Mouse (Mus musculus) thymus, postnatal 10 days (tissue): ENCODE data around the gene Slc6a3.

Experiments used
- DNase-seq, 2 experiments: peaks; one replicate each; pipeline ENCODE4 v3.0.0; 2021; ENCODE audit warnings: low spot score in 2 of 2

The Slc6a3 gene

DNA sequence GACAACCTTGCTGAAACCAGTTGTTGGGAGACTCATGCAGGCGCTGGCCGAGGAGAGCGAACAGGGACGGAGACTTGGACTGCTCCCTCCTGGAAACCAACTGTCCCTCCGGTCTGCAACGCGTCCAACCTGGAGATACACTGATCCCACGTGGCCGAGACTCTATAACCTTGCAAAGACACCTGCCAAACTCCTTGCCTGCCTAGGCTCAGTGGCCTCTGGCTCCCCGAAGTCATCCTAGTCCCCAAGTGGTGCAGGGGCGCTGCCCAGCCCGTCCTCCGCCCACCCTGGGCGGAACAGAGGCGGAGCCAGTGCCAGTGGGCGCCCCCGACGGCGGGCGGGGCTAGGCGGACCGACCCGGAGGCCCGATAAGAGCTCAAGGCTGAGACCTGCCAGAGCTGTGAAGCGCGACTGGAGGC, at the start of gene Slc6a3:
TSS of gene Slc6a3 (plus strand) at position 345 of the 419 bp plus-strand sequence.
- DNase-seq: no peak

DNA sequence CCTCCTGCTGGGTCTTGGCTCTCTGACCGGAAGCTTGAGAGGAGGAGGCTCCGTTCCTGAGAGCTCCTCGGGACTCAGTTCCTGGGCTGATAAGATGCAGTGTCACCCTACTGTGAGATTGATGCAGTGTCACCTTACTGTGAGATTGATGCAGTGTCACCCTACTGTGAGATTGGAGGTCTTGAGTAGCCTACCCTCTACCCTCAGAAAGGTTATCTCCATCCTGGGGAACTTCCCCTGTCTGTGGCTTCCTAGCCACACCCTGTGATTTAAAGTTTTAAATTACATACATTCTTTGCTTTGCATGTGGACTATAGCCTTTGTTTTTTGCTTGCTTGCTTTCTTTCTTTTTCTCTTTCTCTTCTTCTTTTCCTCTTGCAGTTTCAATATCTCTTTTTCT, 48.4 kb upstream of the Slc6a3 start:
- no peak for DNase-seq

DNA sequence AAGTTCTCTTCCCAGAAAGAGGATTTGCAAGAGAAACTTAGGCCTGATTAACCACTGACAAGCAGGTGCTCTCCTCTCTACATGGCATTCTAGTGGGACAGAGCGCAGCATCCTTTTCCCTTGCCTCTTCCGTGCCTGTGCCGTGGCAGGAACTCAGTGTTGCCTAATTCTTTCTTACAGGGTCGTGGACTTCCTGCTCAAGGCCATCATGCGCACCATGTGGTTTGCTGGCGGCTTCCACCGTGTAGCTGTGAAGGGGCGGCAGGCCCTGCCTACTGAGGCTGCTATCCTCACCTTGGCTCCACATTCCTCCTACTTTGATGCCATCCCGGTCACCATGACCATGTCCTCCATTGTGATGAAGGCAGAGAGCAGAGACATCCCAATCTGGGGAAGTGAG, 47.8 kb upstream of the Slc6a3 start:
- no peak for DNase-seq

DNA sequence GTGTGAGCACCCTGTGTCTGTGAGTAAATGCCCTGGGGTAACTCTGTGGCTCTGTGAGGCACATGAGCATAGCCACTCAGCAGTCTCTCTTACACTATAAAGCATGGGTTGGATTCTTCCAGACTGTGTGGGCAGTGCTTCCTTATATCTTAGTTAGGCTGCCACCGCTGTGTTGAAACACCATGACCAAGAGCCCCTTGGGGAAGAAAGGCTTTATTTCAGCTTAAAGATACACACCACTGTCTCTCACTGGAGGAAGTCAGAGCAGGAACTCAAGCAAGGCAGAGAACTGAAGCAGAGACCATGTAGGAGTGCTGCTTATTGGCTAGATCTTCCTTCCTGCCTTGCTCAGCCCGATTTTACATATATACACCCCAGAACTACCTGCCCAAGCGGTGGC, 46.6 kb upstream of the Slc6a3 start:
- no peak for DNase-seq

DNA sequence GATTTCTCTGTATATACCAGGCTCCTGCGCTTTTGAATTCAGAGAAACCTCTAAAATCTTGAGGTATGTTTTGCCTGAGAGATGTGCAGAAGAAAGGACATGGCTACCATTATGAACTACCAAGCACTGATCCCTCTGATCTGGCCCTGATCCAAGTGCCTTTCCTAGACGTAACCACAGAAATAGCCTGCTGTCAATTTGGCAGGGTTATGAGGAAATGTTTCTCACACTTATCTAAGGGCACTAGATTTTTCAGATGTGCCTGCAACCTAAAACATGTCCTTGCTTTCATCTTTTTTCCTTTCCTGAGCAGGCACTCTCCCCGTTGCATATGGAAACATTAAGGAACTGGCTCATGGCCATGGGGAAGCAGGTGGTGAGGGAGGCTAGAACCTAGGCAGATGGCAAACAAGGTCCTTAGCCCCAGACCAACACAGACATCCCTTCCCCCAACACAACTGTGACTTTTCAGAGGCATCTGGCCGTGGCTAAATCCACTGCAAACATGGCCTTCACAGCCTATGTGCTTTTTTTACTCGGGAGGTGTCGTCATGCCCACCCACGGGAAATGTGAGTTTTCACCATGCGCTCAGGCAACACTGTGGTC, 45.9 kb upstream of the Slc6a3 start:
- DNase-seq: no peak

DNA sequence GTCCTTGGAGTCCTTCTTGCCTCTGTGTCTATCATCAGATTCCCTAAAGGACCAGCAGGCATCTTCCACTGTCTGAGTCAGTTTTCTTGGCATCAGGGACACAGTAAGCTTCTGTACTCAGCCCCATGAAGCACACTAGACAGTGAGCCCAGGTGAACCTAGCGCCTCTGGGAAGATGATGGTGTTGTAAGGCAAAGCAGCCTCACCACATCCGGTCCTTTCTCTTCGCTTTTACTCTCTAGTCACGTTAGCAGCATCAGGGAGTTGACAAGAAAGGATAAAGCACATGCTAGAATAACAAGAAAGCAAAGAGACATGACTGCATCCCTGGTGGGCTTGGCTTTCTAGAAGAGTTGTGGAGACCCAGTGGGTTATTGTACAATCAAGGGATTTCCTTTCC, 43.4 kb upstream of the Slc6a3 start:
- DNase-seq: no peak

DNA sequence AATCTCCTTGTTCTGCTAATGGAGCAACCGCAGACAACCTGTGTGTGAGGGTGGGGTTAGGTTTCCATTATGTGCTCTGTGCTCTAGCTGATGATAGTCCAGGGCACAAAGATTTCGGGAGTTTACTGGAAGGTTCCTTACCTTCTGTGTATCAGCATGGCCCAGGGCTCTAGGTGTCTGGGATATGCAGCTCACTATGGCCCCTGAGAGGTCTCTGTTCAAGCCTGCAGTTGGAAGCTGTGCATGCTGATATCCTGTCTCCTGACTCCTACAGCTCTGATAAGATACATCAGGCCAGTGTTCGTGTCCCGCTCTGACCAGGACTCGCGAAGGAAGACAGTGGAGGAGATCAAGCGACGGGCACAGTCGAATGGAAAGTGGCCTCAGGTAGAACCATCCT, 42.0 kb upstream of the Slc6a3 start:
- DNase-seq: no peak

DNA sequence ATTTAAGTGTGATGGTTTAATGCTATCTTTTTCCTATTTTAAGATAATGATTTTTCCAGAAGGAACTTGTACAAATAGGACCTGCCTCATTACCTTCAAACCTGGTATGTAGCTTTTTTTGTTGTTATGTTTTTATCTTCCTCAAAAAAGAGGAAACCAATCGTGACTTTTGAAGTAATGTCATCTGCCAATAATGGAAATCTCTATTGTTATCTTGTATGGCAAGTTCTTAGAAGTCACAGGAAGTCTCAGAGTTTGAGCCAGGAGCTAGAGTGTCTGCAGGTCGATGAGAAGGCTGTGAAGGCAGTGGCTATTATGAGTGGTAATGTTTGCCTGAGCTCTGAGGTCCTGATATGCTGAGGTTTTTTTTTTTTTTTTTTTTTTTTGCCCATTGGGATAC, 40.4 kb upstream of the Slc6a3 start:
- DNase-seq: no peak

DNA sequence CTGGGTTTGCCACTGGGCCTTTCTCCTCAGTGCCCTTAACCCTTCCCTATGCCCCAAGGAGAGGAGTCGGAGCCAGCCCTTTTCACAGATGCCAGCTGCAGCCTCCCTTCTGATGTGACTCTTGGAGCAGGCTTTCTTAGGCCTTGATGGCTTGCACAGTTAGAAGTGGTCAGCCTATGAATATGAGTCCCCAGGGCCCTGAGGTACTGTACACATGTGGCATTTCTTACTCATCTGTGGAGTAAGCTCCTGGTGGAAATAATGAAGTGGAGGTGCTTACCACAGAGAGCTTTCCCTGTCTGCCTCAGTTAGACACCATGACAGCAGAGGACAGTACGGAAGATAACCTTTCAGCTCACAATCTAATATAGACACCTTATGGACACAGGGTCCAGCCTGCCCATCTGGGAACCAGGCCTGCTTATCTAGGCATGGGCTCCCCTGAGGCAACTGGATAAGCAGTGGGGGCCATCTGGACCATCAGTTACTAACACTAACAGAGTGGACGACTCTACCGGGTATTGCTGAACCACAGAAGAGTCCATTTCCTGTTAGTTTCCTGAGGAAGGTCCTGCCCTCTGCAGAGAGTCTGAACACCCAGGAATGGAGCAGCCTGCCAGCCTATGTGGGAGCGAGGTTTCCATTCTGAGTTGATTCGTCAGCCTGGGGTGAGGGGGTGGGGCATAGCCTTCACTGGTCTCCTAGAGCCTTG, 36.5 kb upstream of the Slc6a3 start:
- DNase-seq: no peak

DNA sequence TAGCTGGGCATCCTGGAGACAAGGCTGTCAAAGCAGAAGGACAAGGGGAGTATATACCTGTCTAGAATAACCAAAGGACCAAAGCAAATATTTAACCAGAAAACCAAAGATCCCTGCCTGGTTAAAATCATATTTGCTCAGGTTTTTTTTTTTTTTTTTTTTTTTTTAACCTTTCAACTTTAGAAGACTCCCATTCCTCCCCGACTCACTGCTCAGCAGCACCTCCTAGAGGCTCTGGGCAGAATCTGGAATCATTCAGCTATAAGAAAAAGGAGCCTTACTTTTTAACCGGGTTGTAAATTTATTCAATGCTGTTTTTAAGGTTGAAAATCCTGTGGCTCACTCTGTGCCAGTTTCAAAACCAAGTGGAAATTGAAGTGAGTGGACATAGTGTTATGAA, 33.8 kb upstream of the Slc6a3 start:
- peak in 1 of 2 experiments; percentile 25 for DNase-seq

DNA sequence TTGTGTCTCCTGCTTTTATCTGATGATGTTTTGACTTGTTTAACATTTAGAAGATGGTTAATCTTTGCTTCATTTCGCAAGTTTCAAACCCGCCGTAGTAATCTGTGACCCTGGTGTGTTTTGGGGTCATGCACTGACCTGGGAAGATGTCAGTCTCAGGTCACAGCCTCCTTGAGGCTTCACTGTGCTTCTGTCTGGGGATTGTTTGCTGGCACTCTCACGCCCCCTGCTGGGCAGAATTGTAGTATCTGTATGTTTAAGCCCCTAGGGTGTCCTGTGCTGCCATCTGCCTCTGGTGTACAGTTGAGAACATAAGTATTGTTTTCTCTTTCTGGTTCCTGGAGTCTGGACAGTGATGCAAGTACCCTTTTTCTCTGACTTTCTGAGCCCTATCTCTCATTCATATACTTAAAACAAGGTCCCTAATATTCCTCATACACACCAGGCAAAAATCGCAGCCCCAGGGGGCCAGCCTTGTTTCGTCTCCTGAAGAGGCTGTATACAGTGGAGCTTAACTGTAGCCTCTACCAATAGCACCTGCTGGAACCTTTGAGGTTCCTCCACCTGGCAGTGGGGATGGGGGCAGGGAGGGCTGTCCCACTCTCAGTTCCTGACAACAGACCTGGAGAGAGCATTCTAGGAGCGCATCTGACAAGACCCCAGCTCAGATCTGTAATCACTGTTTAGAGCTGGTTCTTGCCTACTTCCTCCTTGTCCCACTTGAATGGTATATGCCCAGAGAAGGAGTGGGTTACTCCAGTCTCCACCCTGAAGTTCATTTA, 30.7 kb upstream of the Slc6a3 start:
- peak; percentile 51 to 86 for DNase-seq

DNA sequence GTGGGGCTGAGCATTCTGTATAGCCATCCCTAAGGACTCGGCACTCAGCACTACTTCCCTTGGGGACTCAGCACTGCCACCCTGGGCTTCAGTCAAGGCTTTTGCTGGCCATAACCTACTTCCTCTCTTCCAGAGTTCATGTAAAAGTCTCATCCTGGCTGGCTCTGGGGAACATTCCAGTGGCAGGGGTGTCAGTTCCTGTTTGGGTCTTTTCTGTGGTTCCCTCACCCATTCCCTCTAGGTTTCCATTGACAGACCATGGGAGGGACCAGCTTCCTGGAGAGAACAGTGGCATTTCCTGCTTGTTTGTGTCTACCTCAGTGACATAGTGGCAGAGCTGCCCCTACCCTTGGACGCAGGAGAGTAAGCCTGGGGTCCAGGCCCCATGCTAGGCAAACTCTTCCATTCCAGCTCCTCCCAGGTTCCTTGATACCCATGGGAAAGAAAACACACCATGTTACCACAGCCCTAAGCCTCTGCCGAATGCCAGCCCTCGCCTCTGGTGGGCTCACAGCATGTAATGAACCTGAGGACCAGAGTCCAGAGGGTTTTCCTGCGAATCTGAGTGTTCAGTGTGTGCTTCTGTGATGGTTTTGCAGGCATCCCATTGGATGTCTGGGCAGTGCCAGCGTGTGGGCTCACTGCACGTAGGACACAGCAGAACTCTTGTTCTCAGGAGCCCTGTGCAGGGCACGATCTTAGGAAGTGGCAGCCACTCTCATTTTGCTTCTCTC, 27.6 kb upstream of the Slc6a3 start:
- DNase-seq: no peak

DNA sequence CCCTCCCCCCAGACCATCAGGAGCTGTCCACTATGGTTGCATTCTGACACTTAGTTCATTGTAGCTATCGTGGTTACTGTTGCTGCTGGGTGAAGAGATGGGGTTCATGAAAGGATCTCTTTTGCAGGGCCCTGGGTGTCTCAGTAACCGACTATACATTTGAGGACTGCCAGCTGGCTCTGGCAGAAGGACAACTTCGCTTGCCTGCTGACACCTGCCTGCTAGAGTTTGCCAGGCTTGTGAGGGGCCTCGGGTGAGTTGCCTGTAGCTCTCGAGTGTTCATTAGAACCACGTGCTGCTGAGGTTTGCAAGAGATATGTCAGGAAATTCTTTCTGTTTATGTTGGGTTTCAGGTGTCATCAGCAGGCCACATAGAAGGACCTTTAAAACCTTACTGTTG, 26.7 kb upstream of the Slc6a3 start:
- no peak for DNase-seq

DNA sequence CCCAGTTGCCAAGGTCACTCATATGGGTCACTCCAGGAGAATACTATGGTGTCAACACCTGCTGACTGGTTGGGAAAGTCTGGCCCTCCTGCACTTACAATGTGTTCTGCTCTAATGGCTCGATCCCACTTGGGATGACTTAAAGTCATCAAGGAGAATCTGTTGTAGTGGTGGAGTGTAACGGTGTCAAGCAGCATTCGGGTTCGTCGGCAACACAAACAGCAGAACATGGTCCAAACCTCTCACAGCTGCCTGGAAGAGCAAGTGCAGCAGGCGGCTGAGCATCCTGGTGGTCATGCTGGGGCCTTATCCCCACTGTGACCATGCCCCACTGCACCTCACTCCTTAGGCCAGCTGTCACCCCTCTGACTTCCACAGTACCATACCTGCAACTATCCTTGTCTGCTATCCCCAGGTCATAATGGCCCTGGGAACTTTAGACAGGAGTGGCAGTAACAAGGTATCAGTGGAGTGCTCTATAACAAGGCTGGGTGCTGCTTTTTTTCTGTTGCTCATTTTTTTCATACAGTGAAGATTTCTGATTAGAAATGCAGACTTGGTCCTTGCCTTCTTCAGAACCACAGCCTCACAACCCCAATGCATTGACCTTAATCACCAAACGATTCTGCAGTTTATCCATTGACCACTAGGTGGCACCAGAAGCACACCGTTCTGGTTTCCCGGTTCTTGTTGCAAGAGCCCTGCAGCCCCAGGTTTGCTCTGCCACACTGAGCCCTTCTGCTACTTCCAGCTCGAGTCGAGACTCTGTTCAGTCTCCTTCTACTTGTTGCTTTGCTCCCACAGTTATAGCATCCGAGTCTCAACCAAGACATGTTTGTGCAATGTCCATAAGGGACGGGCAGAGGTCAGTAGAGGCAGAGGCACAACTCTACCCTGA, 23.5 kb upstream of the Slc6a3 start:
- DNase-seq: peak; percentile 55 to 75

DNA sequence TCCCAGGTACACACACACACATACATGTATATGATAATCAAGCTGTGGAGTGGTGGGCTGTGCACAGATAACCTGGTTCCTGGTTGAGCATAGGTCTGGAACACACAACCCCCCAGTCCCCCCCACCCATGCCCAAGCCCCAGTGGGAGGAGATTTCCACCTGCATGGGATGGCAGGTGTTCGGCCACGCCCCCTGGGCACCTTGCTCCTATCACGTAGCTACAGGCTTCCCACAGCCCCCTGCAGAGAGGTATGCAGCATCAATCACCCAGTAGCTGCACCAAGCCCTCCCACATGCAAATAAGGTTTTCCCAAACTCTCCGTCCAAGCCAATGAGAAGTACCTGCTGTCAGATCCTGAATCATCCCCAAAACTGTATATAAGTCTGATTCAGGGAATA, 19.7 kb upstream of the Slc6a3 start:
- DNase-seq: no peak

DNA sequence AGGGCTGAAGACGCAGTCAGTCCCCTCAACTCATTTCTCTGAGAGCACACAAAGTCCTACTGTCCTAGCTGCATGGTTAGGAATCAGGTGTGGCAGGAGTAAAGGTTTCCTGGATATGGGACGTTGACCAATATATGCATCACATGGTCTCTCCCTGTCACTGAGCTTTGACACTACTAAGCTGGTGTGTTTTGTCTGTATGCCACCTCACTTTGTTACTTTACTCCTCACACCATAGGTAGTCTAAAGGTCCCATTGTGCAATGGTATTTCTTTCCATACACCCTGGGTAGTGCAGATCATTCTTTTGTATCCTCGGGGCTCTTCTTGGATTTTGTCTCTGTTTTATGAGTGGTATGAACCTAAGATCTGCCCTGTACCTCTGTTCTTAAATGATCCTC, 2.8 kb upstream of the Slc6a3 start:
- no peak for DNase-seq

DNA sequence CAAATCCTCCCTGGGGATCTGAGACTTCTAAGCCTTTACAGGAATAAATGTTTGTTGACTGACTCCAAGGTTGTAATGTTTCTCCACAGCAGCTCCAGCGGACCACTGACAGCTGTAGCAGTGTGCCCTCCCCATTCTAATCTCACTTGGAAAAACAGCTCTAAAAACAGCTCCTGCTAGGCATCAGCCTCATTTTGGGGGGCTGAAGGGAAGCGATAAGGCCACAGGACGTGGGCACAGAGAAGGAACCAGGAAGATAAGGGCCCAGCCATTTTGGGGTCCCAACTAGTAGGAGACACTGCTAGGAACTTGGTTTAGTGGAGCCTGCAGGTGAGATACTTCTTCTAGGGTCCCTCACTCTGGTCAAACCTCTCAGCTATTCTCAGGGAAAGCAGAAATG, 1.3 kb upstream of the Slc6a3 start:
- no peak for DNase-seq

DNA sequence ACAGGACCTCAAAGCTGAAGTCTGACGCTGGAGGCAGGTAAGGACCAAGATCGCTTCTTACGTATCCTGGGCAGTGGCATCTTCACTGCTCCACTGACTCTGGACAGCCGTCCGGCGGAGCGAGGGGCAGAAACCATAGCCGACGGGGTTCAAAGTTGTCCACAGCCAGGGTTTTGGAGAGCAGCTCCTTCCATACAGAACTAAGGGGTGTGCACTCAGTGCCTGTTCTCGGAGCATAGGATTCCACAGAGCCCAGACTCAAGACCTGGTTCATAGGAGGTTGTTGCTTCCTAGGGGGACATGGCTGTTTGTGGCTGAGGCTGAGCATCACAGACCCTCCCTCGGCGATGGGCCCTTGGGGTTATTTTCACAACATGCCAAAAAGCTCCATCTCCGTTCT, 277 bp downstream of the Slc6a3 start:
- no peak for DNase-seq

DNA sequence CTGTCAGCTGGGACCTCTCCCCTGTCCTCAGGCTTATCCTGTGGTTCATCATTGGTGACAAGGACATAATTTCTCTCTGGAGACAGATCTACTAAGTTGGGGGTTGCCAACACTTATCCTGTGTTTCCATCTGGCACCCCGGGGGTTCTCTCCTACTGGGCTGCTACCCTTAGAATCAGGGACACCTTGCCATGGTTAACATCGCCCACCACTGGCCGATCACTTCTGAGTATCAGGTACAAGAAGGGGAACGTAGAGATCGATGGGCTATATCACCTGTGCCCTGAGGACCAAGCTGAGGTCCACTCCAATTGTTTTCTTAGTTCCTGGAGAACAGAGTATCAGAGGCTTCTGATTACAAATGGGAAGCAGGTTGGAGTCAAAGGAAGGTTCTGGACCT, 27.7 kb downstream of the Slc6a3 start:
- DNase-seq: no peak

DNA sequence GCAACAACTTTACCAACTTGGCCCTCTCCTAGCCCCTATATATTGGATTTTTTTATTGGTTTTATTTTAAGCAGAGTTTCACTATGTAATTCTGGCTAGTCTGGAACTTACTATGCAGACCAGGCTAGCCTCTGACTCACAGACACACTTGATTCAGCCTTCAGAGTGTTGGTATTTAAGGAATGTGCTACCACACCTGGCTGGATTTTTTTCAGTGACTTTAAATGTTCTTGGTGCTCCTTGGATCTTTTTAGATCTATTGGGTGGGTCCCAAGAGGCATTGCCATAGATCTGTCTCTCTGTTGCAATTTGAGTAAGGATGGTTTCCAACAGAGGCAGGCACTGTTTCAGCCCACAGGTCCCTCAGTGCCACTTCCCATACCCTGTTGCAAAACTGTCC, 38.5 kb downstream of the Slc6a3 start:
- DNase-seq: no peak

DNA sequence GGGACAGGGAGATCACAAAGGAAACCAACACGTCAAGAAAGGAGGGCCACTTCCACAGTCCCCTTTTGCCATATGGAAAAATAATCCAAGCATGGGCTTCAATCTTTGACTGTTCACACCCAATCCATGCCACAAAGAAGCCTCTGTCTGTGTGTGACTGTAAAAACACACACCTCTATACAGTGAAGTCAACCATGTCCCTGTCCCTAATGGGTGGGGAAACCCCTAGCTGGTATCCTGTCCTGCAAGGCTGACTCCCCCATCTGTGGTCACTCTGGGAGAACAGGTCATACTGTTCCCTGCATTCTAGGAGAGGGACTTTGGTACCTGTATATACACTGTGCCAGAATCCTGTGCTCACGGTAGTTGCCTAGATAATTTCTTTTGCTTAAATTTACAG, 40.7 kb downstream of the Slc6a3 start:
- no peak for DNase-seq
